Mouse (Mus musculus): Measurements from ENCODE around the gene Myo1a. TPM values are rescaled to one million over a fixed set of nuclear protein-coding genes. Genes with fewer than 3 reads are reported as not detected.

The Myo1a gene
- 0.23 and 0.25 TPM in 2 replicates for polyA plus RNA-seq (2015; fragmentation: Nextera tagmentation; extraction: Ambion mirVana)

DNA sequence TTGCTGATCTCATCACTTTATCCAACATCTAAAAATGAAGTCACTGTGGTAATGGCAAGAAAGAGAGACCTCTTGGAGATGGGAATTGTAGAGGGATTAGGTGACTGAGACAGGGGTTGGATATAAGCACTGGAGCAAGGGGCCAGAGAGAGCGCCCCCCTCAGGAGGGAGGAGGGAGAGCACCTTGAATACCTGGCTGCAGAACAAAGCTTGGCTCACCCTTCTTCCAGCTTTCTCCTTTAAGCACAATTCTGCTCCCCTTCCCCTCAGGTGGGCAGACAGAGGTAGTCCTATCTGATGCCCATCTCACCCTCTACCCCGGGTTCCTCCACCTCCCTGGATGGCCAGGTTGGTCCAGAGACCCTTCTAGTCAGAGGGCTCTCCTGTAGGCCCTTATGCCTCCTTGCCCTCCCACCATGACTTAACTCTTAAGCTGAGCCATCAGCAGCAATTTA lies at the start of gene Myo1a:
Gene Myo1a, plus strand, starts transcription at position 405 of the 455 bp plus-strand sequence.

DNA sequence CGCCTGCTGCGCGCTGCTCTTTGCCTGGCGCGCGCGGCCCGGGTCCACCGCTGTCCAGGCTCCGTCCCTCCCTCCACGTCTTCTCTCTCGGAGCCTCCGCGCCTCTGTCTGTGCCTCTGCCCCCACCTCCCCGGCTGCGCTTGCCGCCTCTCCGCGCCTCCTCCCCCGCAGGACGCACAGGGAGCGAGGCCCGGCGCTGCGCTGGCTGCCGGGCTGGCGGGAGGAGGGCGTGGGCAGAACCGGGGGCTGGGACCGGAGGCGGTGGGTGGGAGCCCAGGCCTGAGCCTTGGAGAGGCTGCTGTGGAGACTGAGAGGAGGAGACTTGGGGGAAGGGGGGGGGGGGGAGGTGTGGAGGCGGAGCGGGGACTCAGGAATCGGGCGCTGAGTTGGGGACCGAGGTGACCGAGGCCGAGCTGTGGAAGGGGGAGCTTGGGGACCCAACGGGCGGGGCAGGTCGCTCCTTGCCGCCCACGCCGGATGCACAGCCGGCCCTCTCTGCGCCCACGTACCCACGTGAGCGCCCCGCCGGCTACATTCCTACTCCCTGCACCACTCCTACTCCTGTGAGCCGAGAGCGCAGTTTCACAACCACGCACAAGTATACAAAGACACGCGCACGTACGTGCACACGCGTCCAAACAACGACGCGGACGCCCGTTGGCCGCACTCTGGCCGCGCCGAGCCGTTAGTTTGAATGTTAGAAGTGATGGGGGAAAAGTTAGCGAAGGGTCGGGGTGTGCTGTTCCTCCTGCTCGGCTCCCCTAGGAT lies 38.3 kb upstream of the Myo1a start, which contains the start of gene Nemp1:
Gene Nemp1, plus strand, starts transcription at position 401 of the 768 bp plus-strand sequence.

DNA sequence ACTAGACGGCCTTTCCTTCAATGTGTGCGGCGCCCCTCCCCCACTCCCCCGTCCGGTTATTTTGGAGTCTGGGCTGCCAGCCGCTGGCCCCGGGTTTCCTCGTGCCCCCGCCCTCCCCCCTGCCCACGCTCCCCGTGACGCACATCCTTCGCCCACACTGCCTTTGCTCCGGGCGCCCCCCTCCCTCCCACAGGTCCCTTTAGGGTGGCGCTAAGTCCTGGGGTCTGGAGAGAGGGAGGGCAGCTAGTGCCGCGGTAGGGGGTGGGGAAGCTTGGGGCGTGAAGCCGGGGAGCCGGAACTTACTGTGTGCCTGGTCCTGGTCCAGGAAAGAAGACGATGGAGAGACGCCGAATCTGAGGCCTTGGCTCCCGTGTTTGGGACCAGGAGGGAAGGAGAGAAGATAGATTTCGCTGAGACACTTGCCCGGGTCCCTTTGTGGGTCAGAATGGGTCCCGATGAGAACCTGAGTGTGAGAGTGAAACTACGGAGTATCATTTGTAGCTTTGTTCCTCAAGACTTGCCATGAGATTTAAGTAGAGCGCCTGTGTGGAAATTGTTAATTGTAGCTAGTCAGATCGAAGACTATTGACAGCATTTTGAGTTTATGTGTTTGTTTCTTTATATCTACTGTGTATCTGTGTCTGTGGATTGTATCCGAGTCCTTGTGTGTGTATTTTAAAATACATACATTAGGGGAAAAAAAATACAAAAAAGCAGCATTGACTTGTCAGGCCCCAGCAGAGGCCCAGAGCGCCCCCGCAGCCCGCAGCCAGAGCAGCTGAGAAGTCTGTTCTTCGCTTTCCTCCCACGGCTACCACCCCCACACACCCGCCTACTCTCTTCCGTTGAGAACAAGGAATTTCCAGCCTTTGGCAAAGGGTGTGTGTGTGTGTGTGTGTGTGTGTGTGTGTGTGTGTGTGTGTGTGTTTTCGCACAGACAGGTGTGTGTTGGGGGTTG lies 36.6 kb upstream of the Myo1a start, which contains the start of gene Nab2:
Gene Nab2, minus strand, starts transcription at position 476 of the 958 bp plus-strand sequence.

DNA sequence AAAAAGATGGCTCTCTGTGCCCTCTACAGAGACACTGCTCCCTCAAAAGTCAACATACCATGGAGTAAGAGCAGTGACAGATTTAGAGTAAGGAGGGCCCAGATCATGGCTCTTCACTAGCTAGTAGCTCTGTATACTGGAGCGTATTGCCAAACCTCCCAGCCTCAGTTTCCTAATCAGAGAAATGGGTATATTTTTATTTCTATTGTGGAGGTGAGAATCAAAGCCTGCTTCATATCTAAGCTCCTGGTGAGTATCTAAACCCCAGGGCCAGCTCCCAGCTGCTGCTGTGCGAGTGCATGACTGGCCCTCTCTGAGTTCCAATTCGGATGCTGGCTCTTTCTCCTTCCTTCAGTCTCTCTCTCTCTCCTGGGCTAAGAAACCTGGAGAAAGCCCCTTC lies 19.2 kb downstream of the Myo1a start, which contains the start of gene Tac2:
Gene Tac2, plus strand, starts transcription at position 301 of the 400 bp plus-strand sequence.

DNA sequence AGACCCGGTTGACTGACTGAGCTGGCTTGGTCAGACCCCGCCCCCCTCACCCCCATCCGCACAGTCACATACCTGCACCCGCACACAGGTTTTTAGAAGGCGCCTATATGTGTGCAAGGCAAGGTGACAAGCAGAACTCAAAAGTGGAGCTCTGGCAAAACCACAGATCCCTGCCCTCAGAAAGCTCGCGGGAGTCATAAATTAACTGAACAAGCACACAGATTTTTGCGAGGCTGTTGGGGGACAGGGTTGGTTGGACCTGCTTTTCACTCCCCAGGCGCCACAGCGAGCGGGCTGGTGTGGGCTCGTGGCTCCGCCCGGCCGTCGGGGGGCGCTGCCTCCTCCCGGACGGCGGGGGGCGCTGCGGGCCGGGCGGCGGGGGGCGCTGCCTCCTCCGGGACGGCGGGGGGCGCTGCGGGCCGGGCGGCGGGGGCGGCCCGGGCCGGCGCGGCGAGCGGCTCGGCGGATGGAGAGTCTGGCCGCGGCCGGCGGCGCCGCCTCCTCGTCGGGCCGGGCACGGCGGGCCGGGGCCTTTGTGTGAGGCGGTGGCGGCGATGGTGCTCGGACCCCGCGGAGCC lies 34.2 kb downstream of the Myo1a start, which contains the start of gene Zbtb39:
Gene Zbtb39, plus strand, starts transcription at position 456 of the 578 bp plus-strand sequence.

DNA sequence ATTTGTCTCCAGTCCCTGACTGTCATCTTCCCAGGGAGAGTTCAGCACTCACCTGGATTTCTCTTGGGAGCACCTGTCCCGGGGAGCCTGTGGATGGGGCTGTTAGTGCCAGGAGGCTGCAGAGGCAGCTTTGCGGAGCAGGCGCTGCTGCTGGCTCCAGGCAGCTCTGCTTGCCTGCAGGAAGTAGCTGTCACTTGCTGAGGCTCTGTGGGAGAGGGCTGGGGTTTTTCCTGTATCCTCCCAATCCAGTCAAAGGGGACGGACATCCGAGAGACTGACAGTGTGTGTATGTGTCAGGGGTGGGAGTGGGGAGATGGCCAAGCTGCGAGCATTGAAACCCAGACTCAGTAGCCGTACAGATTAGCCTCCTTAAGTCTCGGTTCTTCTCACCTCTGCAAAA lies 46.6 kb downstream of the Myo1a start, which contains the start of gene Gpr182:
Gene Gpr182, minus strand, starts transcription at position 185 of the 400 bp plus-strand sequence.

DNA sequence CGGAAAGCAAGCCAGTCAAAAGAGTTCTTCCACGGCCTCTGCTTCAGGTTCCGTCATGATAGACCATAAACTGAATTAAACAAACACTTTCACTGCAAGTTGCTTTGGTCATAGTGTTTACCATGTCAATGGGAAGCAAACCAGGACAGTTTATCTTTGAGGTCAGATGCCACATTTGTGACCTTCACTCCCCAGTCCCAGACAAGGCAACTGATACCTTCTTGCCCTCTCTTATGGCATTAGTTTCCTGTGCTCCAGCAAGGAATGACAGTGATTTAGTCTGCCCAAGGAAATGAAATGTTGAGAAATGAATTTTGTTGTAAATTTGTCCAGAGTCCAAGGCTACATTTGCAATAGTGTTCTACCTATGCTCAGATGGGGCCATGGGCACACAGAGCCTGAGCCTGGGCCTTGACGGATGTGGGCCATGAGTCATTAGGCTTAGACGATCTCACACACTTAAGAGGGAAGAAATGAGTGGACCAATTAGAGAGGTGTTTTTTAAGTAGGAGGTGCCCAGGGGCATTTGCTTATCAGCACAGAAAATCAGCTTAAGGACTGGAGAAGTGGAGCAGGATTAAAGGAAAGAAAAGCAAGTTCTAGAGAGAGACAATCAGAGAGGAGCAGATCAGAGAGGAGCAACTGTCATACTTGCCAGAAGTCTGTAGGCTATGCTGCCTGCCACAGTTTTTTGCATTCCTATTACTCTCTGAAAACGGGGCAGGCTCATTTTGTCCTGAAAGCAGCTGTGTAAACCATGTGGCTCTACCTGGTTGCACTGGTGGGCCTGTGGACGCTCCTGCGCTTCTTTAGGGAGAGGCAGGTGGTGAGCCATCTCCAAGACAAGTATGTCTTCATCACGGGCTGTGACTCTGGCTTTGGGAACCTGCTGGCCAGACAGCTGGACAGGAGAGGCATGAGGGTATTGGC lies 54.5 kb downstream of the Myo1a start, which contains the start of the genes Rdh1 and Rdh16f1:
Gene Rdh1, plus strand, starts transcription at position 541 of the 930 bp plus-strand sequence.
Gene Rdh16f1, plus strand, starts transcription at position 607 of the 930 bp plus-strand sequence.

Other genes starting within 250 kb of the Myo1a start
- 0.12 and 0.49 TPM in 2 replicates for gene Stac3, start 203.5 kb upstream of the Myo1a start, polyA plus RNA-seq (2015; fragmentation: Nextera tagmentation; extraction: Ambion mirVana)
- gene Ndufa4l2, start 190.2 kb upstream of the Myo1a start, polyA plus RNA-seq (2015; fragmentation: Nextera tagmentation; extraction: Ambion mirVana): 22.4 and 25.0 TPM in 2 replicates
- 80.6 and 92.9 TPM in 2 replicates for gene Shmt2, start 182.7 kb upstream of the Myo1a start, polyA plus RNA-seq (2015; fragmentation: Nextera tagmentation; extraction: Ambion mirVana)
- 0.12 TPM in 1 of 2 replicates, not detected in the other for gene Nxph4, start 170.6 kb upstream of the Myo1a start, polyA plus RNA-seq (2015; fragmentation: Nextera tagmentation; extraction: Ambion mirVana)
- gene Lrp1, start 84.0 kb upstream of the Myo1a start, polyA plus RNA-seq (2015; fragmentation: Nextera tagmentation; extraction: Ambion mirVana): 29.9 and 45.8 TPM in 2 replicates
- 21.2 and 24.6 TPM in 2 replicates for gene Stat6, start 62.2 kb upstream of the Myo1a start, polyA plus RNA-seq (2015; fragmentation: Nextera tagmentation; extraction: Ambion mirVana)
- gene Nemp1, start 38.3 kb upstream of the Myo1a start, polyA plus RNA-seq (2015; fragmentation: Nextera tagmentation; extraction: Ambion mirVana): 6.7 and 7.1 TPM in 2 replicates
- 4.2 and 6.1 TPM in 2 replicates for gene Nab2, start 36.6 kb upstream of the Myo1a start, polyA plus RNA-seq (2015; fragmentation: Nextera tagmentation; extraction: Ambion mirVana)
- 5.9 and 6.7 TPM in 2 replicates for gene Tac2, start 19.3 kb downstream of the Myo1a start, polyA plus RNA-seq (2015; fragmentation: Nextera tagmentation; extraction: Ambion mirVana)
- 1.3 and 1.6 TPM in 2 replicates for gene Zbtb39, start 34.4 kb downstream of the Myo1a start, polyA plus RNA-seq (2015; fragmentation: Nextera tagmentation; extraction: Ambion mirVana)
- 7.9 and 10.9 TPM in 2 replicates for gene Gpr182, start 46.6 kb downstream of the Myo1a start, polyA plus RNA-seq (2015; fragmentation: Nextera tagmentation; extraction: Ambion mirVana)
- gene Rdh1, start 54.6 kb downstream of the Myo1a start, polyA plus RNA-seq (2015; fragmentation: Nextera tagmentation; extraction: Ambion mirVana): 0.47 and 0.51 TPM in 2 replicates
- 0.58 and 0.76 TPM in 2 replicates for gene Rdh16f1, start 54.6 kb downstream of the Myo1a start, polyA plus RNA-seq (2015; fragmentation: Nextera tagmentation; extraction: Ambion mirVana)
- gene Rdh9, start 71.2 kb downstream of the Myo1a start, polyA plus RNA-seq (2015; fragmentation: Nextera tagmentation; extraction: Ambion mirVana): not detected in 2 replicates
- gene Rdh16, start 96.0 kb downstream of the Myo1a start, polyA plus RNA-seq (2015; fragmentation: Nextera tagmentation; extraction: Ambion mirVana): not detected in 2 replicates
- gene Rdh19, start 144.8 kb downstream of the Myo1a start, polyA plus RNA-seq (2015; fragmentation: Nextera tagmentation; extraction: Ambion mirVana): not detected in 2 replicates
- gene Rdh16f2, start 161.3 kb downstream of the Myo1a start, polyA plus RNA-seq (2015; fragmentation: Nextera tagmentation; extraction: Ambion mirVana): not detected in 2 replicates
- gene Rdh7, start 183.6 kb downstream of the Myo1a start, polyA plus RNA-seq (2015; fragmentation: Nextera tagmentation; extraction: Ambion mirVana): 0.10 TPM in 2 replicates
- not detected in 2 replicates for gene Sdr9c7, start 193.3 kb downstream of the Myo1a start, polyA plus RNA-seq (2015; fragmentation: Nextera tagmentation; extraction: Ambion mirVana)

All from spleen, postnatal 0 days (tissue).